Mouse (Mus musculus) midbrain, embryonic 14.5 days (tissue): ENCODE data around the gene Ifngr1. TPM values are rescaled to one million over a fixed set of nuclear protein-coding genes. Genes with fewer than 3 reads are reported as not detected.

Experiments
- ATAC-seq: fragments of 200-750 bp; cut with Nextera tagmentation; 2 replicates; pipeline ENCODE4 v1.8.0; 2017; ENCODE audit warnings: moderate number of reproducible peaks, moderate library complexity; ENCODE audit not compliant: low FRiP score, low TSS enrichment
- DNase-seq: peaks from one replicate; pipeline ENCODE4 v3.0.0-alpha.2; 2015
- H3K27ac ChIP-seq: fragments of 300-500 bp; sonication (generic); replicated peaks from 2 replicates; pipeline ENCODE4 v1.5.1; 2014; ENCODE audit warnings: mild to moderate bottlenecking, low read depth, low read length, moderate library complexity
- H3K27me3 ChIP-seq: fragments of 300-500 bp; sonication (generic); 2 replicates; pipeline ENCODE4 v1.6.1; 2014; ENCODE audit warnings: low read length, control low read depth, mixed read lengths; ENCODE audit not compliant: control insufficient read depth, insufficient read depth
- H3K36me3 ChIP-seq: fragments of 300-500 bp; sonication (generic); 2 replicates; pipeline ENCODE4 v1.6.1; 2014; ENCODE audit warnings: low read length, control low read depth; ENCODE audit not compliant: control insufficient read depth, insufficient read depth
- H3K4me1 ChIP-seq: fragments of 300-500 bp; sonication (generic); 2 replicates; pipeline ENCODE4 v1.6.1; 2014; ENCODE audit warnings: mild to moderate bottlenecking, antibody characterized with exemption, low read length, control low read depth; ENCODE audit not compliant: control insufficient read depth, insufficient read depth
- H3K4me2 ChIP-seq: fragments of 300-500 bp; sonication (generic); 2 replicates; pipeline ENCODE4 v1.6.1; 2014; ENCODE audit warnings: mild to moderate bottlenecking, low read length, moderate library complexity
- H3K4me3 ChIP-seq: fragments of 300-500 bp; sonication (generic); replicated peaks from 2 replicates; pipeline ENCODE4 v1.5.1; 2014; ENCODE audit warnings: low read depth, low read length
- H3K9ac ChIP-seq: fragments of 300-500 bp; sonication (generic); replicated peaks from 2 replicates; pipeline ENCODE4 v1.6.1; 2014; ENCODE audit warnings: mild to moderate bottlenecking, low read length, moderate library complexity
- H3K9me3 ChIP-seq: fragments of 300-500 bp; sonication (generic); 2 replicates; pipeline ENCODE4 v1.6.1; 2016; ENCODE audit warnings: low read length, control low read depth, mixed read lengths; ENCODE audit not compliant: control insufficient read depth
- WGBS: fragments of 180-500 bp; shearing (Covaris S2); extraction: QIAGEN DNeasy Blood & Tissue Kit; methylation state at CpG from one replicate; pipeline ENCODE4 v1.1.7; 2014; 5-methylcytosine and 5-hydroxymethylcytosine counted together
- polyA plus RNA-seq: library from polyadenylated mRNA; unstranded; fragments of >200 nt; fragmentation: Nextera tagmentation; extraction: Ambion mirVana; gene quantifications from 2 replicates; pipeline ENCODE4 v1.2.1, GENCODE M21; 2014

Ifngr1 gene
- polyA plus RNA-seq, 1 experiment from 2014 or later: 23.9 TPM

DNA sequence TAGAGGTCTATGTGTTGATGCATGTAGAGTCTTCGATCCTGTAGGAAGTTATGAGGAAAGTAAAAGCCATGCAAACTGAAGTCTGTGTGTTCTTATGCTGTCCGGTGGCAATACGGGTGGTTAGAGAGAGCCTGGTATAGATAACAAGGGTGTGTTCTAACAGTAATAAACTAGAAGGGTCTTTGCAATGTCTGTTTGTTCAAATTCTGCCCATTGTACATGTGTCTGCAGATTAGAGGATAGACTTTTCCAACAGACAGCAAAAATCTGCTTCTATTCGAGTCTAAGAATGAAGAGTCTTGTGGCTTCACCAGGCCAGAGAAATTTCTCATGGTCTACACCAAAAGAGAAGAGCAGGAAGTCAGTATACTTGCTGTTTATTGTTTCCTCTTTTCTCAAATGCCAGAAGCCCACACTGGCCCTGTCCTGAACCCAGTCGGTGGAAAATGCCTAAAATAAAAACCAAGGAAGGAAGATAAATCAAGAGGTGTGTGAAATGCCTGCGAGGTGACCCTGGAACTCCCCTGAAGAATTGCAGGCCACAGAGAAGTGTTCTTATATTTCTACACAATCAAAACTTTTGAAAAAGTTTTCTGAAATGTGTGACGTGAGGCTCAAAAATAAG is 8.8 kb upstream of the Ifngr1 start:
- 85% methylated on average over 7 of the region's 7 CpGs for WGBS
- no peaks in the 10 kb centered on the region for H3K9me3 ChIP-seq
- ATAC-seq: no peak
- no peaks in the 10 kb centered on the region for H3K36me3 ChIP-seq
- H3K4me2 ChIP-seq: no peak overlapping the region
- H3K9ac ChIP-seq: no peak overlapping the region
- H3K27me3 ChIP-seq: no peaks in the 10 kb centered on the region
- H3K4me1 ChIP-seq: no peaks in the 10 kb centered on the region
- no peak overlapping the region for H3K27ac ChIP-seq
- no peak overlapping the region for H3K4me3 ChIP-seq
- no peak for DNase-seq

DNA sequence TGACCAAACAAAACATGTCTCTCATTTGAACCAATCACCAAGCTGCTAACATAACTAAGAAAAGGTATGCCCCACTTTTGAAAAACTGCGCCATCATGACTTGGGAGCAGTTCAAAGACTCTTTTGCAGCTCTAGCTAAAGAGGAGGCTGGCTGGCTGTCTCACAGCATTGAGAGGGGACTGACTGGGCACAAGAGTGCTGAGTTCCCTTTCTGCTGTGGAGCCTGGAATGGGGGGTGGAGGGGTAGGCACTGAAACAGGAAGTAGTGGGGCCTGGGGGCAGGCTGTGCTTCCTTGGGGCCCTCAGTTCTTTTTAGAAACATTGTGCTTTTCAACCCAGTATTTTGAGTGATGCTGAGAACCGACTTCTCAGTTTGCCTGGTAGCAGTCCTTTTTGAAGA is 7.7 kb upstream of the Ifngr1 start:
- H3K4me2 ChIP-seq: no peak overlapping the region
- no peaks in the 10 kb centered on the region for H3K27me3 ChIP-seq
- H3K4me3 ChIP-seq: no peak overlapping the region
- H3K36me3 ChIP-seq: no peaks in the 10 kb centered on the region
- no peak for DNase-seq
- no peaks in the 10 kb centered on the region for H3K4me1 ChIP-seq
- 78% methylated on average over 2 of the region's 2 CpGs for WGBS
- H3K9ac ChIP-seq: no peak overlapping the region
- no peak overlapping the region for H3K27ac ChIP-seq
- H3K9me3 ChIP-seq: no peaks in the 10 kb centered on the region
- ATAC-seq: no peak

DNA sequence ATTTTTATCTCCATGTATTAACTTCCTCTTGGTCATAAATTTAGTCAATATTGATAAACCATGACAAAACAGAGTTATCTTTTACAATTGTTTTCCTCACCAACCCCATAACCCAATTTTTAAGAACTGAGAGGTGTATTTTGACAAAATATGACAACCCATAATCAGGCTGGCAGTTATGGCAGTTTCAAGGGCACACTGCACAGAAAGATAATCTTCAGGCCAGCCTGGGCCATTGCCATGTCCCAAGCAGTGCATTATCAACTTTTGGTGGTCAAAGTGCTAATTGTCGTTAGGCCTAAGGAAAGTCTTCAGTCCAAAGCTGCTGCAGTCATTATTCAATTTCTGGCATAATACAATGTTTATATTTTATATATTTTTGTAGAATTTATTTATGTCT is 6.9 kb upstream of the Ifngr1 start:
- ATAC-seq: no peak
- Histone ChIP-seq H3K4me2 (no peak overlapping the region), H3K27me3 (no peaks in the 10 kb centered on the region), H3K27ac (no peak overlapping the region), H3K36me3 (no peaks in the 10 kb centered on the region), H3K4me3 (no peak overlapping the region), H3K4me1 (no peaks in the 10 kb centered on the region), H3K9ac (no peak overlapping the region), H3K9me3 (no peaks in the 10 kb centered on the region)
- WGBS: 93% methylated on average over 1 of the region's 1 CpGs
- no peak for DNase-seq

DNA sequence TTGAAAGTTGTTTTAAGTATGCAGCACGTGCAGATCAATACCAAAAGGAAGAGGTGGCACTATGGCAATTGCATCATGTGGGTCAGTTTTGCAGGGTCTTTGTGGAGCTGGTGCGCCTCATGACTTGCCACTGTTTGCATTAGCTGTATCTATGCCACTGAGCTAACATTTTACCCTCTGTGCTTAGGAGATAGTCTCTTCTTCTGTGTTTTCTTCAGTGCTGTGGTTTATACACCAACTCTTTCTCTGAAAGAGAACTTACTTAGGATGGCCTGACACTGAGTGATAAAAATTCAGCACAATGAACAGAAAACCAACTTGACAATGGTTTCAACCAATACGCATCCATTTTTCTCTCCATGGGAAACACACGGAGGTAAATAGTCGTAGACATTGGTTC is 5.9 kb upstream of the Ifngr1 start:
- Histone ChIP-seq H3K4me2 (no peak overlapping the region), H3K4me1 (no peaks in the 10 kb centered on the region), H3K4me3 (no peak overlapping the region), H3K27me3 (no peaks in the 10 kb centered on the region), H3K9ac (no peak overlapping the region), H3K9me3 (no peaks in the 10 kb centered on the region), H3K27ac (no peak overlapping the region), H3K36me3 (no peaks in the 10 kb centered on the region)
- 93% methylated on average over 5 of the region's 5 CpGs for WGBS
- DNase-seq (no peak), ATAC-seq (no peak)

GRCm38 (mm10) chr10:19587281-19587680 is 4.5 kb upstream of the Ifngr1 start:
- Histone ChIP-seq H3K9me3 (no peaks in the 10 kb centered on the region), H3K27me3 (no peaks in the 10 kb centered on the region), H3K4me2 (no peak overlapping the region), H3K27ac (no peak overlapping the region), H3K4me3 (no peak overlapping the region), H3K36me3 (no peaks in the 10 kb centered on the region), H3K9ac (no peak overlapping the region), H3K4me1 (no peaks in the 10 kb centered on the region)
- 88% methylated on average over 3 of the region's 3 CpGs for WGBS
- ATAC-seq: no peak
- DNase-seq: no peak

- Histone ChIP-seq H3K9ac (no peak overlapping the region), H3K4me1 (peaks cover 5% of the 10 kb centered on the region), H3K36me3 (no peaks in the 10 kb centered on the region), H3K4me2 (no peak overlapping the region), H3K4me3 (no peak overlapping the region), H3K27me3 (no peaks in the 10 kb centered on the region), H3K27ac (no peak overlapping the region), H3K9me3 (no peaks in the 10 kb centered on the region)
- no peak for ATAC-seq
- 92% methylated on average over 12 of the region's 12 CpGs for WGBS
- DNase-seq: no peak
Observed at GRCm38 (mm10) chr10:19589626-19590025, 2.1 kb upstream of the Ifngr1 start.

DNA sequence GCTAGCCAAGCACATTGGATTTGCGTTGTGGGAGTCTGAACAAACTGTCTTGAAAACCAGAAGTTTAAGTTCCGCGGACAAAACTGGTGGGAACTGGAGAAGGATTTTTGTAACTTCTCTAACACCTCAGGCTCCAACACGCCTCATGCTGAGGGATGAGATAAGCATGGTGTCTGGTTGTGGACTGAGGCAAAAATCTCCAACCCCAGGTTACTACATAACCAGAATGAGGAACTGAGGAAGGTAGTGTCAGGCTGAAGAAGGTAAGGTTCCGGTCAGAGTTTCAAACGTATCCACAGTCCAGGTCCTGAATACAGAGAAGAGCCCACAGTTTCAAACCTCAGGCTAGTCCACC is 486 bp upstream of the Ifngr1 start:
- Histone ChIP-seq H3K27me3 (no peaks in the 10 kb centered on the region), H3K27ac (no peak overlapping the region), H3K9ac (no peak overlapping the region), H3K4me2 (peak overlapping the region; percentile 80), H3K36me3 (no peaks in the 10 kb centered on the region), H3K4me3 (peak overlapping the region; percentile 60), H3K4me1 (peaks cover 5% of the 10 kb centered on the region), H3K9me3 (no peaks in the 10 kb centered on the region)
- 35% methylated on average over 6 of the region's 6 CpGs for WGBS
- DNase-seq (no peak), ATAC-seq (no peak)

- Histone ChIP-seq H3K4me3 (peak overlapping the region; percentile 60), H3K9me3 (no peaks in the 10 kb centered on the region), H3K27me3 (no peaks in the 10 kb centered on the region), H3K27ac (no peak overlapping the region), H3K9ac (peak overlapping the region; percentile 69), H3K4me1 (peaks cover 5% of the 10 kb centered on the region), H3K36me3 (no peaks in the 10 kb centered on the region), H3K4me2 (peak overlapping the region; percentile 80)
- DNase-seq (no peak), ATAC-seq (no peak)
- 4% methylated on average over 3 of the region's 3 CpGs for WGBS
Observed at GRCm38 (mm10) chr10:19592556-19592955, 807 bp downstream of the Ifngr1 start.

- Histone ChIP-seq H3K4me2 (no peak overlapping the region), H3K9me3 (no peaks in the 10 kb centered on the region), H3K36me3 (no peaks in the 10 kb centered on the region), H3K4me3 (no peak overlapping the region), H3K4me1 (peaks cover 5% of the 10 kb centered on the region), H3K9ac (no peak overlapping the region), H3K27me3 (no peaks in the 10 kb centered on the region), H3K27ac (no peak overlapping the region)
- DNase-seq: no peak
- ATAC-seq: no peak
- WGBS: 89% methylated on average over 3 of the region's 3 CpGs
Observed at GRCm38 (mm10) chr10:19593296-19593695, 1.5 kb downstream of the Ifngr1 start.
